Mouse (Mus musculus) G1E (cell line): ENCODE data around the gene Brwd3.

Experiments used
- CTCF ChIP-seq: IDR thresholded peaks from 2 replicates; pipeline ENCODE4 v1.5.1; 2012; ENCODE audit warnings: low read depth, low read length, inconsistent platforms, mixed read lengths
- GATA1 ChIP-seq: IDR thresholded peaks from 2 replicates; pipeline ENCODE4 v1.6.1; 2012; ENCODE audit warnings: borderline replicate concordance, low read length, inconsistent platforms, mixed read lengths
- TAL1 ChIP-seq: conservative IDR thresholded peaks from 2 replicates; pipeline ENCODE4 v1.6.1; 2012; ENCODE audit warnings: low read depth, low read length, inconsistent platforms, mixed read lengths

GRCm38 (mm10) chrX:108831231-108831630 is 2.9 kb downstream of the Brwd3 start:
- no peak for TF ChIP-seq CTCF
- TF ChIP-seq TAL1, result no peak
- TF ChIP-seq GATA1, result no peak
